Mouse (Mus musculus): ENCODE measurements around the gene Slc18a2.

Slc18a2 gene

GRCm38 (mm10) chr19:59260718-59261442 lies at the start of gene Slc18a2:
Gene Slc18a2, plus strand, starts transcription at chr19:59260896.
- DNase-seq (ENCODE audit: low read depth, low spot score), result no peak

GRCm38 (mm10) chr19:59216891-59217290 lies 43.8 kb upstream of the Slc18a2 start:
- no peak for DNase-seq (ENCODE audit: low read depth, low spot score)

GRCm38 (mm10) chr19:59218991-59219390 lies 41.7 kb upstream of the Slc18a2 start, which contains the start of gene Kcnk18:
Gene Kcnk18, plus strand, starts transcription at chr19:59219214.
- DNase-seq (ENCODE audit: low read depth, low spot score), result no peak

GRCm38 (mm10) chr19:59221131-59221530 lies 39.6 kb upstream of the Slc18a2 start:
- no peak for DNase-seq (ENCODE audit: low read depth, low spot score)

- no peak for DNase-seq (ENCODE audit: low read depth, low spot score)
Measured at GRCm38 (mm10) chr19:59228376-59228775, 32.3 kb upstream of the Slc18a2 start.

- DNase-seq (ENCODE audit: low read depth, low spot score), result no peak
Measured at GRCm38 (mm10) chr19:59232786-59233185, 27.9 kb upstream of the Slc18a2 start.

GRCm38 (mm10) chr19:59235001-59235400 lies 25.7 kb upstream of the Slc18a2 start:
- no peak for DNase-seq (ENCODE audit: low read depth, low spot score)

- DNase-seq (ENCODE audit: low read depth, low spot score), result no peak
Measured at GRCm38 (mm10) chr19:59236046-59236445, 24.6 kb upstream of the Slc18a2 start.

GRCm38 (mm10) chr19:59238630-59239029 lies 22.1 kb upstream of the Slc18a2 start:
- DNase-seq (ENCODE audit: low read depth, low spot score), result no peak

- DNase-seq (ENCODE audit: low read depth, low spot score), result peak; percentile 56
Measured at GRCm38 (mm10) chr19:59239124-59239817, 21.4 kb upstream of the Slc18a2 start.

- no peak for DNase-seq (ENCODE audit: low read depth, low spot score)
Measured at GRCm38 (mm10) chr19:59241987-59242386, 18.7 kb upstream of the Slc18a2 start.

GRCm38 (mm10) chr19:59243057-59243456 lies 17.6 kb upstream of the Slc18a2 start:
- no peak for DNase-seq (ENCODE audit: low read depth, low spot score)

GRCm38 (mm10) chr19:59248144-59248543 lies 12.6 kb upstream of the Slc18a2 start:
- DNase-seq (ENCODE audit: low read depth, low spot score), result no peak

GRCm38 (mm10) chr19:59248553-59249286 lies 12.0 kb upstream of the Slc18a2 start:
- DNase-seq (ENCODE audit: low read depth, low spot score), result no peak

GRCm38 (mm10) chr19:59252651-59253050 lies 8.0 kb upstream of the Slc18a2 start:
- no peak for DNase-seq (ENCODE audit: low read depth, low spot score)

- no peak for DNase-seq (ENCODE audit: low read depth, low spot score)
Measured at GRCm38 (mm10) chr19:59259633-59260032, 1.1 kb upstream of the Slc18a2 start.

GRCm38 (mm10) chr19:59261604-59262003 lies 908 bp downstream of the Slc18a2 start:
- DNase-seq (ENCODE audit: low read depth, low spot score), result no peak

GRCm38 (mm10) chr19:59263171-59263570 lies 2.5 kb downstream of the Slc18a2 start:
- no peak for DNase-seq (ENCODE audit: low read depth, low spot score)

- DNase-seq (ENCODE audit: low read depth, low spot score), result no peak
Measured at GRCm38 (mm10) chr19:59264838-59265532, 4.3 kb downstream of the Slc18a2 start.

- no peak for DNase-seq (ENCODE audit: low read depth, low spot score)
Measured at GRCm38 (mm10) chr19:59265907-59266306, 5.2 kb downstream of the Slc18a2 start.

GRCm38 (mm10) chr19:59267417-59267963 lies 6.8 kb downstream of the Slc18a2 start:
- no peak for DNase-seq (ENCODE audit: low read depth, low spot score)
